Mouse (Mus musculus) lung, postnatal 0 days (tissue): ENCODE measurements at regions not wholly inside any gene's neighbourhood (a gene's known extent, or its start where the extent isn't known, plus 50 kb on each side); places are given as distances from the start of the nearest gene placed in this dataset.
A peak's percentile ranks its signal among the peaks of the same experiment; 100 is the strongest.

ENCODE experiments used
- CTCF ChIP-seq: IDR thresholded peaks from 2 replicates; pipeline ENCODE4 v1.5.1; 2016; ENCODE audit warnings: antibody characterized with exemption, mild to moderate bottlenecking
- EP300 ChIP-seq: IDR thresholded peaks from 2 replicates; pipeline ENCODE4 v1.6.1; 2016; ENCODE audit warnings: antibody characterized with exemption, mild to moderate bottlenecking, control low read depth

- TF ChIP-seq CTCF: peak; percentile 76
- no peak for TF ChIP-seq EP300
These were observed 383.2 kb upstream of the Chrm2 start for GRCm38 (mm10) chr6:36004701-36005100.
